9 mouse cellular contexts compared by ENCODE assay signal in the genomic region with DNA sequence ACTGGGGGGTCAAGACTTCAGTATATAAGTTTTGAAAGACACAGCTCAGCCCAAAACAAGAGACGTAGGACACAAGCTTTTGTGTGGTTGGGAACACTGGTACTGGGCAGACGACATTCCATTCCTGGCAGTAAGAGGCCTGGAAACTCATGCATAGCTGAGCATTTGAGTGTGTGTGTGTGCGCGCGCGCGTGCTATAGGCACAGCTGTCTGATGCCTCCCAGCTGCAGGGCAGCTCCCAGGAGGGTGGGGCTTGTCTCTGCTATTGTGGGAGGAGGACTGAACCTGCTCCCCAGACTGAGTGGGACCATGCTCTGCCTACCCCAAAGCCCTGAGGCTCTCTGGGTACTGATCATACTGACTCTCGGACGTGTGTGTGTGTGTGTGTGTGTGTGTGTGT. TPM values are rescaled to one million over a fixed set of nuclear protein-coding genes. Genes with fewer than 3 reads are reported as not detected.
A peak's percentile ranks its signal among the peaks of the same experiment; 100 is the strongest.
DNase-seq lines count a peak whose midpoint lies in the region; ATAC-seq lines count a peak whose summit lies in the region.
"Had no signal": no experiment of that assay in that cellular context is flagged by ENCODE, and none has a peak within 500 bp of the region (broad histone marks: within the 10 kb centered on the region; RNA-seq: fewer than 3 reads in every experiment).

No protein-coding gene starts in this region.

- H3K36me3 ChIP-seq in heart, embryonic 13.5 days = peaks cover 43% of the 10 kb centered on the region

- H3K27me3 ChIP-seq in heart, embryonic 13.5 days (replicated peaks) = no peaks in the 10 kb centered on the region
- H3K27me3 ChIP-seq: neural tube, embryonic 12.5 days had no signal

- H3K4me3 ChIP-seq in heart, embryonic 13.5 days = no peak overlapping the region
- H3K4me3 ChIP-seq: neural tube, embryonic 12.5 days had no signal

- peak overlapping the region; percentile 55 for H3K27ac ChIP-seq in heart, embryonic 13.5 days (replicated peaks)
- H3K27ac ChIP-seq: neural tube, embryonic 12.5 days had no signal

- no peak for ATAC-seq in heart, embryonic 13.5 days (ENCODE audit: extremely low read depth, insufficient number of reproducible peaks, low FRiP score, low TSS enrichment)
- no peak for ATAC-seq in inflammation-experienced regulatory T-cells, adult 6 months

- intact Hi-C loops in heart, postnatal 36 days (cut with DNase I) = no loop called here

- peaks cover 65% of the 10 kb centered on the region for H3K4me1 ChIP-seq in heart, embryonic 13.5 days
- H3K4me1 ChIP-seq: neural tube, embryonic 12.5 days had no signal

- H3K9ac ChIP-seq in heart, embryonic 13.5 days = peak overlapping the region; percentile 30; the same call in 1 of the 2 replicates
- H3K9ac ChIP-seq: neural tube, embryonic 12.5 days had no signal

- no peak for DNase-seq in heart, postnatal 36 days
- peak; percentile 87 for DNase-seq in ZHBTc4 (ENCODE audit: low read depth, low spot score)
- peak; percentile 70 for DNase-seq in kidney, postnatal 10 days
- DNase-seq in lung, postnatal 10 days = peak; percentile 59
- DNase-seq in frontal cortex, postnatal 25 days (ENCODE audit: low spot score in 2 of 2) = no peak
- no peak for DNase-seq in spleen, postnatal 10 days (ENCODE audit: low spot score in 2 of 2)

- 35% methylated on average over 9 of the region's 9 CpGs for WGBS in heart, embryonic 13.5 days

- H3K4me2 ChIP-seq in heart, embryonic 13.5 days = peak overlapping the region; percentile 39
- H3K4me2 ChIP-seq: neural tube, embryonic 12.5 days had no signal

- H3K9me3 ChIP-seq in heart, embryonic 13.5 days = no peaks in the 10 kb centered on the region
- H3K9me3 ChIP-seq: neural tube, embryonic 12.5 days had no signal

RNA-seq across cellular contexts. Expression of gene Map2k3, which starts 9.5 kb away (rescaled TPM):
- polyA plus RNA-seq in heart, embryonic 13.5 days (2015; fragmentation: Nextera tagmentation; extraction: Ambion mirVana) = 73.6 and 78.1 TPM in 2 replicates
- total RNA-seq in heart, postnatal 36 days (2021) = 10 to 100 TPM; 84.2 to 84.5 TPM
- polyA plus RNA-seq in inflammation-experienced regulatory T-cells, adult 6 months (2017; shearing (Covaris generic)) = 100 to 1,000 TPM in 1 of 3 experiments, 10 to 100 TPM in 2; 46.2 to 121 (median 54.2) TPM

RNA-seq across cellular contexts. Expression of gene Natd1, which starts 26.8 kb away (rescaled TPM):
- 19.8 and 23.4 TPM in 2 replicates for polyA plus RNA-seq in heart, embryonic 13.5 days (2015; fragmentation: Nextera tagmentation; extraction: Ambion mirVana)
- 10 to 100 TPM; 15.5 to 16.0 TPM for total RNA-seq in heart, postnatal 36 days (2021)
- polyA plus RNA-seq in inflammation-experienced regulatory T-cells, adult 6 months (2017; shearing (Covaris generic)) = 1 to 10 TPM; 5.4 to 6.7 (median 6.4) TPM

Comparison
In these comparisons a context has a peak if more than half of its experiments do, and no peak if none do; other contexts are left out.
1. DNase-seq: peak in ZHBTc4 (single experiment), kidney, postnatal 10 days (single experiment) and lung, postnatal 10 days (single experiment); none in heart, postnatal 36 days (0 of 2), frontal cortex, postnatal 25 days (0 of 2) and spleen, postnatal 10 days (0 of 2).